Mouse (Mus musculus) central nervous system, embryonic 18 days (tissue): ENCODE results near the gene Olfr170. TPM values are rescaled to one million over a fixed set of nuclear protein-coding genes. Genes with fewer than 3 reads are reported as not detected.

Experiments used
- polyA plus RNA-seq: library from polyadenylated mRNA; depleted of rRNA; stranded (reverse); fragments of >200 nt; gene quantifications from 2 replicates; pipeline ENCODE4 v1.2.3, GENCODE M21; 2012; rRNA removed

Gene Olfr170
- not detected in 2 replicates for polyA plus RNA-seq

GRCm38 (mm10) chr16:19611782-19612181, at the start of gene Olfr170:
Gene Olfr170 (minus strand): TSS chr16:19611882.

GRCm38 (mm10) chr16:19629816-19630215, 18.1 kb upstream of the Olfr170 start, which contains the start of gene Olfr171:
Gene Olfr171 (minus strand): TSS chr16:19629916.

GRCm38 (mm10) chr16:19571709-19572108, 40.0 kb downstream of the Olfr170 start, which contains the start of gene Olfr169:
Gene Olfr169 (minus strand): TSS chr16:19571809.

Other genes with a start within 250 kb of the Olfr170 start
- not detected in 2 replicates for gene Olfr165, start 188.7 kb downstream of the Olfr170 start, polyA plus RNA-seq
- gene Olfr166, start 128.2 kb downstream of the Olfr170 start, polyA plus RNA-seq: not detected in 2 replicates
- not detected in 2 replicates for gene Olfr167, start 89.6 kb downstream of the Olfr170 start, polyA plus RNA-seq
- not detected in 2 replicates for gene Olfr168, start 76.3 kb downstream of the Olfr170 start, polyA plus RNA-seq
- gene Olfr169, start 40.1 kb downstream of the Olfr170 start, polyA plus RNA-seq: not detected in 2 replicates
- not detected in 2 replicates for gene Olfr171, start 18.0 kb upstream of the Olfr170 start, polyA plus RNA-seq
- 0.01 TPM in 1 of 2 replicates, not detected in the other for gene Lamp3, start 94.5 kb upstream of the Olfr170 start, polyA plus RNA-seq
- gene B3gnt5, start 148.3 kb upstream of the Olfr170 start, polyA plus RNA-seq: 17.8 and 19.0 TPM in 2 replicates